Mouse (Mus musculus) thymus, postnatal 25 days (tissue): ENCODE data around the gene Usp17le.
"Not testable (repeated sequence)": the region's sequence is repeated elsewhere in the genome, so short reads cannot be mapped to it uniquely, and the experiment has no call there.

Experiments
- DNase-seq: peaks from one replicate; pipeline ENCODE4 v3.0.0; 2022

The Usp17le gene

DNA sequence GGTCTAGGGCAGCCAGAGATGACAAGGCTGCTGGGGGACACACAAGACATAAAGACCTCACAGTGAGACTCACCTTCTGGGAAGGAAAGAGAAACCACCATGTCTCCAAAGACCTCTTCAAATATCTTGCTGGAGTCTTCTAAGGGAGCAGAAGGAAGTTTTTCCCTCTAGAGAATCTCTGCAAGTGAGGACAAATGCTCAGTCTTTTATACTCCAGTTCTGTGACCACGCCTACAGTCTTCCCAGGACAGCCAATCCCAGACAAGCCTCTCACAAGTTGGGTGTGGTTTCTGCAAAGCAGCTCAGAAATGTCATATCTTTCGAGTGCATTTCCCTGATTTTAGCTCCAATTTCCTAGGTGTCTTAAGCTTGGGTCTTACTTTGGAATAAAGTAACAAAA is at the start of gene Usp17le:
Usp17le (minus strand) TSS at position 101 of the 400 bp plus-strand sequence.
- DNase-seq: not testable (repeated sequence)

DNA sequence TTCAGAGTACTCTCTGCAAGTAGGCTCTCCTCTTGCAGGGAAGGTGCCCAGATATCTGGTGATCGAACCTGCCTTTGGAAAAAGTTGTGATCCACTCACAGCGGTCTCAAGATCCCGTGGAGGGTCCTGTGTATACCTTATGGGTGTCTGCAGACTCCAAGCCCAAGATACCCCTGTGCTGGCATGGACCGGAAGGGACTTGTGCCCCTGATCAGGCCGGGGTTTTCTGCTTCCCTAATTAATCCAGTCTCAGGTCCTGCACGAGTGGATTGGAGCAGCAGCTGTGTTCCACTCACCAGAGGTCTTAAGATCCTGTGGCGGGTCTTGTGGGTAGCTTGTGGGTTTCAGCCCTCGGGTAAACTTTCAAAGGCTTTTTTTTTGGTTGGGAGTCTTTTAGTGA is 33.1 kb upstream of the Usp17le start:
- not testable (repeated sequence) for DNase-seq

DNA sequence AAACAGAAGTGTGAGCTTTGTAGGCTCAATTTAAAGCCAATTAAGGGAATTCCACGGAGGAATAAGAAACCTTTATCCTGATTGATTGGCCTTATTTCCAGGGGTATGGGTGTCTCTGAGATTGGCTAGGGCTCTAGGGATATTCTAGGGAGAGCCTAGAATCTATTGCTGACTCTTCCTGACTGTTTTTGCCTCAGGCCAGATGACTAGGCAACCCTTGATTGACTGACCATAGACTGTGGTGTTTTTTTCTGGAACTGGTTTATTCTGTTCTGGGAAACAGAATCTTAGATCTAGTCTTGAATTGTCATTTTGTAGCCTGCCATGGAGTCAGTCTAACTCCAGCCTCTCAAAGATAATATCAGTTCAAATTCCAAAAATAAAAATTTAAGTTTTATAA is 13.5 kb upstream of the Usp17le start:
- no peak for DNase-seq
